Mouse (Mus musculus) ovary, postnatal 10 days (tissue): ENCODE data around the gene Srarp.

ENCODE experiments used
- DNase-seq: peaks from one replicate; pipeline ENCODE4 v3.0.0; 2022; ENCODE audit warnings: low spot score

Gene Srarp

GRCm38 (mm10) chr4:141425484-141426479, 10.1 kb downstream of the Srarp start:
- no peak for DNase-seq

DNA sequence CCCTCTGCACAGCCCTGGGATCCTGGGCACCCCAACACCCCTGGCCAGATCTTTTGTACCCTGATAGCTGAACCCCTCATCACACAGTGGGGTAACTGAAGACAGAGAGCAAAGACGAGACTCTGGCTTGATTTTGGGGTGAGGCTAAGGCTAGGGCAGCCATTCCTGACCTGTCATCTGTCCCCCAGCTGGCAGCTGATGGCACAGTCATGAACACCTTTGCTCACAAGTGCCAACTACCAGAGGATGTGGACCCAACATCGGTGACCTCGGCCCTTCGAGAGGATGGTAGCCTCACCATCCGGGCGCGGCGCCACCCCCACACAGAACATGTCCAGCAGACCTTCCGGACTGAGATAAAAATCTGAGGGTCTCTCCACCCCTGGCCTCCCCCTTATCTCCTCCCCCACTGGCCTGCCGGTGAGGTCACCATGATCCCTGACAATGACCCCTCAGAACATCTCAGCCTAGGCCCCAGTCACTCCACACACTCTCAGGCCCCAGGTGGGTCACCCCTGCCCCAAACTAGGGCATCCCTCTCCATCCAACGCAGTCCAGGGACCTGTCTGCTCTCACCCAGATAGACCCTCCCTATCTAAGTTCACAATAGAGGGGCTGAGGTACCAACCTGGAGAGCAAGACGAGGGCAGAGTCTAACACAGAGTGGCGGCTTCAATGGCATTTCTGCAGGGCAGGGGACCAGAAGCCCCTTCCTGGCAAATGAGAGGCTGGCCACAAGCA, 12.0 kb downstream of the Srarp start:
- no peak for DNase-seq

DNA sequence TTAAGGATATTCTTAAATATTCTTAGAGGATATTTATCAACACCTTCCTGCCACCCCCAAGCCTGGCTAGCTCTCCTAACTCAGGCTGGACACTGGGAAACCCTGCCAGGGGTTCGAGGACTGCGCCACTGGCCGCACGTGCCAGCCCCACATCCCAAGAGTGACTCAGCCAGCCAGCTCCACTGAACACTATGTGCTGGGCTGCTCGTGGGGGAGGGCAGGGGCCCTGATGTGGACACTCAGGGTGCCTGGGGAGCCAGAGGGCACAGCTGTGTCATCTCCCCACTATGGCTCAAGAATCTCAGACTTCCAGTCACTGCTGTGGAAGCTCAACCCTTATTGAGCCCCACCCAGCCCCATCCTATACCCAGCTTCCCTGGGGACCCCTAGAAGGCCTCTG, 12.6 kb downstream of the Srarp start:
- DNase-seq, result no peak

DNA sequence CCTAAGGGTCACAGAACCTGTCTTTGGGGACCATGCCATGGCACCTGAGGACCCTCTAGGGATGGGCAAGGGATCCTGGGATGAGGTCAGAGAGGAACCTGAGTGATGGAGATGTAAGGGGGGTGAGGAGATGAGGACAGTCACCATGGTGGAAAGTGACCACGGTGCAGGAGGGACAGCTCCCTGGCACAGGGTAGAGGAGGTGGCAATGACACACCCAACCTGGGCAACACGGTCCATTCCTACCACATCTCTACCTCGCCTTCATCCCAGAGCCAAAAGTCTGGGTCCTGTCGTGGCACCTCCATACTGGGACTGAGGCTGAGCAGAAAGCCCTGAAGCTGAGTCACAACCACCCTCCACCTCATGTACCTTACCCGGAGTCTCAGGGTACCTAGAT, 13.1 kb downstream of the Srarp start:
- DNase-seq, result no peak

- no peak for DNase-seq
These were observed 14.5 kb downstream of the Srarp start for GRCm38 (mm10) chr4:141421423-141421822.

- no peak for DNase-seq
These were observed 15.0 kb downstream of the Srarp start for GRCm38 (mm10) chr4:141420886-141421285.

DNA sequence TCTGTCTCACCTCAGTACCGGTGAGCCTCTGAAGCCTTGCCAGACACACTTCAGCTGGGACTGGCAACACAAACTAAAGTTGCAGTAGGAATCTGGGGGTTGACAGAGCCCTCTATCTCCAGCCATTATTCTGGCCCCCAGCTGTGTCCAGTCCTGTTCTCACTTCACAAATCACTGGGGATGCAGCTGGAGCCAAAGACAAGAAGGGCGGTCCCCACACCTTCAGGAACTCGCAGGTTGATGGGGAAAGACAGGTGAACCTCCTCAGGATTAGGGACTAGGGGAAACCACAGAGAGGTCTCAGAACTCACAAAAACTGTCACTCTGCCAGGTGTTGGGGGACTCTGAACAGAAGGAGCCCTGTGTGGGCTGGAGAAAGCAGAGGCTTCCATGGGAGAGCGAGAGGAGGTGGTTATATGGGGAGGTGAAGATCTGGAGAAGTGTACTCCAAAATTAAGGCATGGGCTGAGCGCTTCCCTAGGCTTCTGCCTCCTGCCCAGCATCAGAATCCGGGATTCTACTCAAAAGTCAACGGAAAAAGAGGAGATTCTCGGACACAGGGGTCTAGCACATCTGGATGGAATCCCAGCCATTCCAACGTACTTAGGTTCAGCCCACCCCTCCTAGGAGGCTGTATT, 15.6 kb downstream of the Srarp start, which contains the start of gene Hspb7:
Hspb7 (plus strand) TSS at position 588 of the 638 bp plus-strand sequence.
- DNase-seq, result no peak

- DNase-seq, result no peak
These were observed 16.3 kb downstream of the Srarp start for GRCm38 (mm10) chr4:141419398-141420191.

GRCm38 (mm10) chr4:141415924-141416323, 20.0 kb downstream of the Srarp start, which contains the start of gene Clcnkb:
TSS of gene Clcnkb (minus strand) at chr4:141416014.
- DNase-seq, result no peak

DNA sequence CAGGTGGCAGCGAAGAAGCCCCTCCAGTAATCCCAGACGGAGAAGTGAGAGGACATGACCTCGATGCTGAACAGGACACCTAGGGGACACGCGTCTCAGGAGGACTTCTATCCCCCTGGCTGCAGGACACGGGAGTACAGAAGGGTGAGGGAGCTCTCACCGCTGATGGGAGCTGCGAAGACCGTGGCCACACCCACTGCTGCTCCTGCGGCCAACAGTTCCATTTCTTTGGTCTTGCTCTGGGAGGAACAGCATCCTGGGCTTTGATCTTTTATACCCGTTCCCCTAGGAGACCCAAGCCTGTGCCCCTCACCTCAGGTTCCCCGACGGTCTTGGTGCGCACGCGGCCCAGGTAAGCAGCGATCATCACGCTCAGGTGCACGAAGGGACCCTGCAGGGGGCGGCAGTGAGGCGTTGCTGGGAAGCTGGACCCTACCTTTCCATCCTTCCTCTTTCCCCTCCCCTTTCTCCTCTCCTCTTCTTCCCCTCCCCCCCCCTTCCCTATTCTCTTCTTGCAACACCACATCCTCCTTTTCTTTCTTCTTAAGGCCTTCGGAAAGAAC, 24.4 kb downstream of the Srarp start:
- no peak for DNase-seq

DNA sequence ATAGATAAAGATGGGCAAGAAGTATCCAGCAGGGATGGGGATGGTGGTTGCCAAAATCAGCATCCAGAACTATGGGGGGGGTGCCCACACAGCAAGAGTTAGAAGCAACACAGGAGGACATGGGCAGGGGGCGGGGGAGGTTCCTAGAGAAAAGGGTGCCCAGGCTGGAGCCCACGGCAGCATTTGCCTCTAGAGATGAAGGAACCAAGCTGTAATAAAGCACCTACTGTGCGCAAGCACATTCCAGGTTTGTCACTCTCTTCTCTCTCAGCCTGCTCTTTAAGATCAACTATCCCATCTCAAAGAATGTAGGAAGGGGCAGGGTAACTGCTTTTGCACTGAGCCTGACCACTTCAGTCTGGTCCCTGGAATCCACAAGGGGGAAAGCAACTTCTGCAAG, 27.3 kb downstream of the Srarp start:
- DNase-seq, result no peak

GRCm38 (mm10) chr4:141406516-141407299, 29.2 kb downstream of the Srarp start:
- no peak for DNase-seq

- DNase-seq, result no peak
These were observed 30.6 kb downstream of the Srarp start for GRCm38 (mm10) chr4:141405314-141405622.

DNA sequence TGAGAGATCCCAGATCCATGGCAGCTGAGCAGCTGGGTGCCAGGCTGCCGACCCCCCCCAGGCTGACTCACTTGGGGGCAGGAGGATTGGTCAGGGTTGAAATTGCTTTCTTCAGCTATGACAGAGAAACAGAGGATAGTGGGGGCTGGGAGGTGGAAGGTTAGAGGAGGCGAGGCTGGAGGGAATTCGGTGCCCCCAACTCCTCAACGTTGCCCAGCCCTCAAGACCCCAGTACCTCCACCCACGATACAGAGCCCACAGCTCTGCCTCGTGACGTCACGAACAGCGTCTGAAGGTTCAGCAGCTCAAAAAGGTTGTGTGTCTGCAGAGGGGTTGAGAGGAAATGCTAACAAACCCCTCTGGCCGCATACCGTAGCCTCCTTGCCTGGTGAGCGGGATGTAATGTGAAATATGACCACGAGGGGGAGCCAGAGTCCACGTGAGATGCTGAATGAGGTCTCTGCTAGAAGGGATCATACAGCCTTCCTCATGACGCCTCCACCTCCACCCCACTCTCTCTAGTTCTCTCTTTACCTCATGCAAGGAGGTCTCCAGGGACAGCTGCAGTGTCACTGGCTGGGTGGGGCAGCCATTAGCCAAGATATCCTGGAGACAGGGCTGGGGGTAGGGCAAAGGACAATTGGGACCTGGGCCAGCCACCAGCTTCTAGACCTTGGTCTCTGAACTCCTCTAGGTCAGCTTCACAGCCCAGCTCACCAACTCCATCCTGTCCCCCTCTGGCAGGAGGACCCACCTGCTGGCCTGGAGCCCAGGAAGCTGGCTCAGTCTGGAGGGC, 31.2 kb downstream of the Srarp start:
- DNase-seq, result peak; percentile 81

DNA sequence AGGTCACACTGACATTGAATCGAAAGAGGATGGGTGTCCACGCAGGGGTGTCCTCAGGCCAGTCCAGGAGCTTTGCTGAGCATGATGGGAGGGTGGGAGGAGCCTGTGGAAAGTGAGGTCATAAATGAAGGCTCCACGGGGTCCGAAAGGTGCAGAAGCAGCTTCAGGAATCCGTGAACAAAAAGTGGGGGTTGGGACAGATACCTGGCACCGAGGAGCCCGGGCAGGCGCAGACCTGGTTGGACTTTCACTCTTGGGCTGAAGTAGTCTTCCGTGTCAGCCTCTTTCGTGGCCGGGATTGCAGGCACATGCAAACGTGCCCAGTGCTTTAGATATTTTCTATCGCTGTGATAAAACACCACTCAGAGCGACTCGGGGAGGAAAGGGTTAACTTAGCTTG, 35.7 kb downstream of the Srarp start:
- no peak for DNase-seq

DNA sequence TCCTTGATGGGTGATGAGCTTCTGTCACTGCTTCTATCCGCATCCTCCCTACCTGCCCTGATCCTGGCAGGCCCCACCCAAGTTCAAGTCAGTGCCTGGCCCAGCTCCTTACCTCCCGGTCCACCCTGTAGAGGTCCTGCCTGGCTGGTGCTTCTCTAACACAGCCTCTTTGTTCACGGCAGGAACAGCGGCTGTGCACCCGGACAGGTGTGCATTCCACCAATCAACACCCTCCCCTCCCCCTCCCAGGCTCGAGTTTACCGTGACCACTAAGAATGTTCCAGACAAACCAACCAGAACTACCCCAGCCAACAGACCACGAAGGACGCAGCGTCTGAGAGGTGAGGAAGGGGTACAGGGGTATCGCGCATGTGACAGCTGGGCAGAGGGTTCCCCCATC, 37.4 kb downstream of the Srarp start, which contains the start of gene Clcnka:
Clcnka (minus strand) TSS at position 180 of the 400 bp plus-strand sequence.
- DNase-seq, result no peak

DNA sequence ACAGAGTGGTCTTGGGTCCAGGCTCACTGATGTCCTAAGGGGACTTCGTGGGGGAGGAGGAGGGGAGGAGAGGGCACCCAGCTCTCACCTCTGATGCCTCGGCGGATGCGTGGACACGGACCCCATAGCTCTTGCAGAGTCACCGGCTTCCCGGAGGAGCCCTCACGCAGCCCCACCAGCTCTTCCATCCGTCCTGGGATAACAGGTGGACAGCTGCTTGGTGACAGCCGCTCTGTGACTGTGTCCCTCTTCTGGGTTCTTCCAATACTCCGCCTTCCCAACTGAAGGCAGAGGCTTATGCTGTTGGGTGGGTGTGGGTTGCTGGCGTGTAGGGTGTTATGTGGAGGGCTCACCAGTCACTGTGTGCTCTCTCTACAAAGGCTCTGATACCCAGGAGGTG, 38.0 kb downstream of the Srarp start:
- no peak for DNase-seq

GRCm38 (mm10) chr4:141394751-141395150, 41.2 kb downstream of the Srarp start:
- DNase-seq, result no peak

DNA sequence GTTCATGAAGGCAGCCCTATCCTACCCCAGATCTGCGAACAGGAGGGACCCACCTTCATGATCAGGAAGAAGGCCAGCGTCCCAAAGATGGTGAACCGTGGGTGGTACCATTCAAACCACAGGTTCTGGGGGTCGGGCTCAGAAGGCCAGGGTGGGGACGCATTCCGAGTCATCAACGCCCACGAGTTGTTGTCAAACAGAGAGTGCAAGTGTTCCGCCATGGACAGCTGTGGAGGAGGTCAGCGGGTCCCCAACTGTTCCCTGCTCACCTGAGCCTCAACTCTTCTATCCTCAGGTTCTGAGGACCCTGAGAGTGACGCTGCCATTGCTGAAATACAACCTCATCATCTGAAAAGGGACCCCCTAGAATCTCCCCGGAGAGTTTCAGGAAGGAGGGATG, 44.6 kb downstream of the Srarp start:
- DNase-seq, result no peak
